Mouse (Mus musculus) heart, postnatal 36 days (tissue): ENCODE results near the gene Gm20498. TPM values are rescaled to one million over a fixed set of nuclear protein-coding genes. Genes with fewer than 3 reads are reported as not detected.
"Not testable (repeated sequence)": the region's sequence is repeated elsewhere in the genome, so short reads cannot be mapped to it uniquely, and the experiment has no call there.

Experiments used
- DNase-seq, 2 experiments: peaks; one replicate each; pipeline ENCODE4 v3.0.0; 2021 to 2022
- intact Hi-C: fragments of 180-260 bp; cut with DNase I; formaldehyde crosslinking; loops from one replicate; pipeline ENCODE4 v1.15.1; 2025
- total RNA-seq, 2 experiments: library from RNA; stranded (reverse); gene quantifications; 2 replicates each; pipeline ENCODE4 v1.2.3; 2021

The Gm20498 gene
- total RNA-seq, 2 experiments from 2014 or later: 45.2 to 49.7 TPM

GRCm38 (mm10) chr12:81379364-81379763, 153.3 kb downstream of the Gm20498 start, which contains the start of gene Gm4787:
Gm4787 (minus strand) TSS chr12:81379464.
- not testable (repeated sequence) for DNase-seq

GRCm38 (mm10) chr12:81333841-81334240, 198.9 kb downstream of the Gm20498 start:
- DNase-seq: no peak
- intact Hi-C loops: no loop called here

More at GRCm38 (mm10) chr12:81379364-81379763, 153.3 kb downstream of the Gm20498 start, which contains the start of gene Gm4787:
- intact Hi-C loops: not testable (repeated sequence)

- intact Hi-C loops: no loop called here
- peak in 1 of 2 experiments; percentile 3 for DNase-seq
Measured at GRCm38 (mm10) chr12:81332875-81333421, 199.8 kb downstream of the Gm20498 start, which contains the start of gene Slc8a3. Slc8a3 (minus strand) TSS chr12:81333180.

GRCm38 (mm10) chr12:81331937-81332874, 200.5 kb downstream of the Gm20498 start:
- intact Hi-C loops: no loop called here
- DNase-seq: peak in 1 of 2 experiments; percentile 2

GRCm38 (mm10) chr12:81331046-81331638, 201.6 kb downstream of the Gm20498 start:
- no peak for DNase-seq
- intact Hi-C loops: no loop called here

- intact Hi-C loops: no loop called here
- no peak for DNase-seq
Measured at GRCm38 (mm10) chr12:81324991-81325390, 207.7 kb downstream of the Gm20498 start.

- intact Hi-C loops: no loop called here
- no peak for DNase-seq
Measured at GRCm38 (mm10) chr12:81324116-81324515, 208.6 kb downstream of the Gm20498 start.

GRCm38 (mm10) chr12:81321021-81321420, 211.7 kb downstream of the Gm20498 start:
- intact Hi-C loops: no loop called here
- no peak for DNase-seq

GRCm38 (mm10) chr12:81317811-81318210, 214.9 kb downstream of the Gm20498 start:
- intact Hi-C loops: no loop called here
- DNase-seq: no peak

- intact Hi-C loops: no loop called here
- no peak for DNase-seq
Measured at GRCm38 (mm10) chr12:81315953-81316352, 216.8 kb downstream of the Gm20498 start.

Other genes starting within 250 kb of the Gm20498 start
- under 1 TPM in 1 of 2 experiments, not detected in 1; 0.22 TPM for gene Slc8a3, start 199.7 kb downstream of the Gm20498 start, total RNA-seq
- gene Gm4787, start 153.4 kb downstream of the Gm20498 start, total RNA-seq: under 1 TPM; 0.49 to 0.80 TPM
- under 1 TPM; 0.56 to 0.62 TPM for gene Adam4, start 111.0 kb downstream of the Gm20498 start, total RNA-seq
- gene Cox16, start 47.8 kb downstream of the Gm20498 start, total RNA-seq: 10 to 100 TPM; 59.6 to 64.3 TPM
- gene Synj2bp, start within 50 bp of the Gm20498 start, total RNA-seq: 10 to 100 TPM; 45.5 to 47.8 TPM
- gene Adam21, start 35.6 kb upstream of the Gm20498 start, total RNA-seq: not detected
- 10 to 100 TPM; 13.5 to 16.4 TPM for gene Med6, start 62.1 kb upstream of the Gm20498 start, total RNA-seq
- 1 to 10 TPM; 2.3 to 2.5 TPM for gene Ttc9, start 98.3 kb upstream of the Gm20498 start, total RNA-seq
- gene Map3k9, start 248.3 kb upstream of the Gm20498 start, total RNA-seq: under 1 TPM; 0.22 TPM